Mouse (Mus musculus): ENCODE results near the gene Card6. TPM values are rescaled to one million over a fixed set of nuclear protein-coding genes. Genes with fewer than 3 reads are reported as not detected.

Card6 gene
- total and polyA plus RNA-seq, 2 experiments from 2014 or later, result 0.11 to 0.52 TPM

GRCm38 (mm10) chr15:5142047-5142446 lies 33.7 kb upstream of the Card6 start:
- Histone ChIP-seq H3K9ac (replicated peaks; ENCODE audit: low read length, poor library complexity, severe bottlenecking) (no peak overlapping the region), H3K4me1 (ENCODE audit: insufficient read depth, low read length) (peaks cover 6% of the 10 kb centered on the region), H3K36me3 (ENCODE audit: insufficient read depth, low read length) (no peaks in the 10 kb centered on the region), H3K9me3 (ENCODE audit: low read length) (no peaks in the 10 kb centered on the region), H3K4me2 (ENCODE audit: low read depth, low read length, poor library complexity, severe bottlenecking) (no peak overlapping the region), H3K4me3 (ENCODE audit: low read depth, low read length) (no peak overlapping the region), H3K27me3 (ENCODE audit: insufficient read depth, low read length) (no peaks in the 10 kb centered on the region), H3K27ac (ENCODE audit: low read depth, low read length) (no peak overlapping the region)
- TF ChIP-seq CTCF (IDR thresholded peaks at IDR 0.05), result no peak
- ATAC-seq (ENCODE audit: low FRiP score) (no peak), DNase-seq (ENCODE audit: low spot score) (no peak)
- 72% methylated on average over 5 of the region's 5 CpGs for WGBS

GRCm38 (mm10) chr15:5140357-5140756 lies 32.0 kb upstream of the Card6 start:
- DNase-seq (ENCODE audit: low spot score) (no peak), ATAC-seq (ENCODE audit: low FRiP score) (no peak)
- Histone ChIP-seq H3K4me2 (ENCODE audit: low read depth, low read length, poor library complexity, severe bottlenecking) (no peak overlapping the region), H3K27ac (ENCODE audit: low read depth, low read length) (no peak overlapping the region), H3K4me1 (ENCODE audit: insufficient read depth, low read length) (peaks cover 5% of the 10 kb centered on the region), H3K27me3 (ENCODE audit: insufficient read depth, low read length) (no peaks in the 10 kb centered on the region), H3K36me3 (ENCODE audit: insufficient read depth, low read length) (no peaks in the 10 kb centered on the region), H3K9me3 (ENCODE audit: low read length) (no peaks in the 10 kb centered on the region), H3K9ac (replicated peaks; ENCODE audit: low read length, poor library complexity, severe bottlenecking) (no peak overlapping the region), H3K4me3 (ENCODE audit: low read depth, low read length) (no peak overlapping the region)
- no peak for TF ChIP-seq CTCF (IDR thresholded peaks at IDR 0.05)

- Histone ChIP-seq H3K9me3 (ENCODE audit: low read length) (no peaks in the 10 kb centered on the region), H3K27me3 (ENCODE audit: insufficient read depth, low read length) (no peaks in the 10 kb centered on the region), H3K36me3 (ENCODE audit: insufficient read depth, low read length) (no peaks in the 10 kb centered on the region), H3K9ac (replicated peaks; ENCODE audit: low read length, poor library complexity, severe bottlenecking) (no peak overlapping the region), H3K27ac (ENCODE audit: low read depth, low read length) (no peak overlapping the region), H3K4me3 (ENCODE audit: low read depth, low read length) (no peak overlapping the region), H3K4me1 (ENCODE audit: insufficient read depth, low read length) (peaks cover under 1% of the 10 kb centered on the region; the same call in 1 of the 2 replicates), H3K4me2 (ENCODE audit: low read depth, low read length, poor library complexity, severe bottlenecking) (no peak overlapping the region)
- 90% methylated on average over 7 of the region's 7 CpGs for WGBS
- ATAC-seq (ENCODE audit: low FRiP score) (no peak), DNase-seq (ENCODE audit: low spot score) (no peak)
- TF ChIP-seq CTCF (IDR thresholded peaks at IDR 0.05), result no peak
These were observed 31.5 kb upstream of the Card6 start for GRCm38 (mm10) chr15:5139863-5140262.

GRCm38 (mm10) chr15:5139366-5139765 lies 31.0 kb upstream of the Card6 start:
- H3K27ac ChIP-seq (ENCODE audit: low read depth, low read length), result no peak overlapping the region
- ATAC-seq (ENCODE audit: low FRiP score) (no peak), DNase-seq (ENCODE audit: low spot score) (no peak)
- H3K4me2 ChIP-seq (ENCODE audit: low read depth, low read length, poor library complexity, severe bottlenecking), result no peak overlapping the region
- no peaks in the 10 kb centered on the region for H3K4me1 ChIP-seq (ENCODE audit: insufficient read depth, low read length)
- no peaks in the 10 kb centered on the region for H3K27me3 ChIP-seq (ENCODE audit: insufficient read depth, low read length)
- no peak overlapping the region for H3K9ac ChIP-seq (replicated peaks; ENCODE audit: low read length, poor library complexity, severe bottlenecking)
- H3K36me3 ChIP-seq (ENCODE audit: insufficient read depth, low read length), result no peaks in the 10 kb centered on the region
- TF ChIP-seq CTCF (IDR thresholded peaks at IDR 0.05), result no peak
- H3K4me3 ChIP-seq (ENCODE audit: low read depth, low read length), result no peak overlapping the region
- 93% methylated on average over 2 of the region's 2 CpGs for WGBS
- H3K9me3 ChIP-seq (ENCODE audit: low read length), result no peaks in the 10 kb centered on the region

- Histone ChIP-seq H3K4me3 (ENCODE audit: low read depth, low read length) (no peak overlapping the region), H3K4me1 (ENCODE audit: insufficient read depth, low read length) (no peaks in the 10 kb centered on the region), H3K27me3 (ENCODE audit: insufficient read depth, low read length) (no peaks in the 10 kb centered on the region), H3K27ac (ENCODE audit: low read depth, low read length) (no peak overlapping the region), H3K4me2 (ENCODE audit: low read depth, low read length, poor library complexity, severe bottlenecking) (no peak overlapping the region), H3K9me3 (ENCODE audit: low read length) (no peaks in the 10 kb centered on the region), H3K36me3 (ENCODE audit: insufficient read depth, low read length) (no peaks in the 10 kb centered on the region), H3K9ac (replicated peaks; ENCODE audit: low read length, poor library complexity, severe bottlenecking) (no peak overlapping the region)
- ATAC-seq (ENCODE audit: low FRiP score), result no peak
- TF ChIP-seq CTCF (IDR thresholded peaks at IDR 0.05), result no peak
- 74% methylated on average over 9 of the region's 9 CpGs for WGBS
- no peak for DNase-seq (ENCODE audit: low spot score)
These were observed 29.9 kb upstream of the Card6 start for GRCm38 (mm10) chr15:5138021-5138856.

- WGBS, result 83% methylated on average over 8 of the region's 8 CpGs
- Histone ChIP-seq H3K36me3 (ENCODE audit: insufficient read depth, low read length) (no peaks in the 10 kb centered on the region), H3K4me3 (ENCODE audit: low read depth, low read length) (no peak overlapping the region), H3K4me2 (ENCODE audit: low read depth, low read length, poor library complexity, severe bottlenecking) (no peak overlapping the region), H3K9ac (replicated peaks; ENCODE audit: low read length, poor library complexity, severe bottlenecking) (no peak overlapping the region), H3K27ac (ENCODE audit: low read depth, low read length) (no peak overlapping the region), H3K27me3 (ENCODE audit: insufficient read depth, low read length) (no peaks in the 10 kb centered on the region), H3K9me3 (ENCODE audit: low read length) (no peaks in the 10 kb centered on the region), H3K4me1 (ENCODE audit: insufficient read depth, low read length) (no peaks in the 10 kb centered on the region)
- ATAC-seq (ENCODE audit: low FRiP score), result no peak
- DNase-seq (ENCODE audit: low spot score), result no peak
- TF ChIP-seq CTCF (IDR thresholded peaks at IDR 0.05), result no peak
These were observed 26.7 kb upstream of the Card6 start for GRCm38 (mm10) chr15:5134945-5135483.

Data from midbrain, postnatal 0 days (tissue).